Mouse (Mus musculus) heart, postnatal 0 days (tissue): ENCODE data around the gene Abhd6. TPM values are rescaled to one million over a fixed set of nuclear protein-coding genes. Genes with fewer than 3 reads are reported as not detected.

Source experiments
- ATAC-seq: fragments of 200-750 bp; cut with Nextera tagmentation; 2 replicates; pipeline ENCODE4 v1.8.0; 2017; ENCODE audit warnings: low read depth, moderate number of reproducible peaks, moderate library complexity; ENCODE audit not compliant: insufficient read depth
- DNase-seq: peaks from one replicate; pipeline ENCODE4 v3.0.0-alpha.2; 2016; ENCODE audit warnings: low spot score
- H3K27ac ChIP-seq: fragments of 300-500 bp; sonication (generic); 2 replicates; pipeline ENCODE4 v1.5.1; 2014; ENCODE audit warnings: low read depth, mild to moderate bottlenecking
- H3K27me3 ChIP-seq: fragments of 300-500 bp; sonication (generic); 2 replicates; pipeline ENCODE4 v1.6.1; 2014; ENCODE audit warnings: low read length, mixed read lengths; ENCODE audit not compliant: control insufficient read depth, insufficient read depth
- H3K36me3 ChIP-seq: fragments of 300-500 bp; sonication (generic); replicated peaks from 2 replicates; pipeline ENCODE4 v1.6.1; 2014; ENCODE audit warnings: low read length, mixed read lengths; ENCODE audit not compliant: control insufficient read depth, insufficient read depth
- H3K4me1 ChIP-seq: fragments of 300-500 bp; sonication (generic); 2 replicates; pipeline ENCODE4 v1.6.1; 2014; ENCODE audit warnings: antibody characterized with exemption; ENCODE audit not compliant: control insufficient read depth, insufficient read depth
- H3K4me2 ChIP-seq: fragments of 300-500 bp; sonication (generic); 2 replicates; pipeline ENCODE4 v1.6.1; 2014; ENCODE audit warnings: low read depth, mild to moderate bottlenecking, low read length, moderate library complexity
- H3K4me3 ChIP-seq: fragments of 300-500 bp; sonication (generic); 2 replicates; pipeline ENCODE4 v1.5.1; 2014; ENCODE audit warnings: low read depth, low read length
- H3K9ac ChIP-seq: fragments of 300-500 bp; sonication (generic); replicated peaks from 2 replicates; pipeline ENCODE4 v1.6.1; 2014; ENCODE audit warnings: low read depth, low read length, mixed read lengths
- H3K9me3 ChIP-seq: fragments of 300-500 bp; sonication (generic); replicated peaks from 2 replicates; pipeline ENCODE4 v1.6.1; 2016; ENCODE audit warnings: low read length; ENCODE audit not compliant: control insufficient read depth
- CTCF ChIP-seq: IDR thresholded peaks from 2 replicates; pipeline ENCODE4 v1.5.1; 2016; ENCODE audit warnings: antibody characterized with exemption, control low read depth, low read depth
- EP300 ChIP-seq: IDR thresholded peaks from 2 replicates; pipeline ENCODE4 v1.6.1; 2016; ENCODE audit warnings: antibody characterized with exemption, low read depth
- WGBS: fragments of 180-500 bp; shearing (Covaris S2); extraction: QIAGEN DNeasy Blood & Tissue Kit; methylation state at CpG from one replicate; pipeline ENCODE4 v1.1.7; 2014; 5-methylcytosine and 5-hydroxymethylcytosine counted together
- polyA plus RNA-seq: library from polyadenylated mRNA; unstranded; fragments of >200 nt; fragmentation: Nextera tagmentation; extraction: Ambion mirVana; gene quantifications from 2 replicates; pipeline ENCODE4 v1.2.1, GENCODE M21; 2015
- total RNA-seq: library from RNA; depleted of rRNA; stranded (reverse); fragments of >200 nt; gene quantifications from 2 replicates; pipeline ENCODE4 v1.2.3, GENCODE M21; 2014; ENCODE audit warnings: low replicate concordance

Gene Abhd6
- total and polyA plus RNA-seq, 2 experiments from 2014 or later: 2.2 to 9.1 TPM

DNA sequence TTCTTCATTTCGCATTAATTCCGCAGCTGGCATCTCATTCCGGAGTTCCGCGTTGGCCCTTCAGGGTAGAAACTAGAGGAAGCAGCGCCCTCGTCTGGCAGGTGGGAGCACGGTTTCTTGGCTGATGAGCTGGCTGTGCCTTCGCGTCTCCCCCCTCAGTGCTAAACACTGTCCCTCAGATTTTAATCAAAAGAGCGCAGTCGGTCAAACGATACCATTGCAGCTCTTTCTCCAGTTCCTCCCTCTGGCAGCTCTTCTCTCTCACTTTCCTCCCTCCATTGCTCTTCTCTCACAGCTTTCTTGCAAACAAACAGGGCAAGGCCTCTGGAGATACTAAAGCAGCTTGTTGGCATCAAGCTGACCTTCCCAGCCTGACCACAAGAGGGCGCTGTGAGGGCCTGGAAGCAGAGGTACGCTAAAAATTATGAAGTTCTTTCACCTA is 5.4 kb upstream of the Abhd6 start:
- 0 out of 2 replicates have a peak overlapping the region, but pooled peaks have one; percentile 6 for H3K4me3 ChIP-seq
- no peaks in the 10 kb centered on the region for H3K4me1 ChIP-seq
- 1% methylated on average over 15 of the region's 15 CpGs for WGBS
- peaks cover 24% of the 10 kb centered on the region for H3K27me3 ChIP-seq
- DNase-seq (peak; percentile 80), ATAC-seq (peak; percentile 65; the same call in 1 of the 2 replicates)
- no peak overlapping the region for H3K27ac ChIP-seq
- H3K36me3 ChIP-seq: no peaks in the 10 kb centered on the region
- no peak overlapping the region for H3K9ac ChIP-seq
- H3K4me2 ChIP-seq: peak overlapping the region; percentile 50
- TF ChIP-seq CTCF (peak; percentile 75), EP300 (no peak)
- no peaks in the 10 kb centered on the region for H3K9me3 ChIP-seq

GRCm38 (mm10) chr14:7999030-7999429 is 3.7 kb upstream of the Abhd6 start:
- 62% methylated on average over 3 of the region's 3 CpGs for WGBS
- no peak for TF ChIP-seq EP300
- H3K4me2 ChIP-seq: no peak overlapping the region
- H3K4me1 ChIP-seq: peaks cover 10% of the 10 kb centered on the region; the same call in 1 of the 2 replicates
- DNase-seq (no peak), ATAC-seq (no peak)
- peaks cover 24% of the 10 kb centered on the region for H3K27me3 ChIP-seq
- no peaks in the 10 kb centered on the region for H3K36me3 ChIP-seq
- H3K9me3 ChIP-seq: no peaks in the 10 kb centered on the region
- no peak overlapping the region for H3K27ac ChIP-seq
- H3K4me3 ChIP-seq: no peak overlapping the region
- no peak overlapping the region for H3K9ac ChIP-seq

DNA sequence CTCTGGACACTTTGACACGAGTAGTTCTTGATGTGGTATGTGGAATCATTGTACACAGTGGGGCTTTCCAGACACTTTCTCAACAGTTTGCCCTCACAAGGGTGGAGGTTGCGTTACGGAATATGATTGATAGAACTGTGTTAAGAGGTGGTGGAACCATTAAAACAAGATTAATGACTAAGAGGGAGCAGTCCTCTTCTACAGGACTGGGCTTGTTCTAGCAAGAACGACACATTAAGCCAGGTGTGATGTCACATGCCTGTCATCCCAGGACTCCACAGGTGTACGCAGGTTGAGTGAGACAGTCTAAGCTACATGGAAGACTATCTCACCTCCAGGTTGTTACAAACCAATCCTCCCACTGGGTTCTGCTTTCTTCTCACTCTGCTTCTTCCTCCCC is 3.3 kb upstream of the Abhd6 start:
- 84% methylated on average over 5 of the region's 5 CpGs for WGBS
- ATAC-seq (no peak), DNase-seq (no peak)
- peaks cover 24% of the 10 kb centered on the region for H3K27me3 ChIP-seq
- H3K9me3 ChIP-seq: no peaks in the 10 kb centered on the region
- no peak overlapping the region for H3K9ac ChIP-seq
- H3K4me2 ChIP-seq: no peak overlapping the region
- H3K4me1 ChIP-seq: peaks cover 11% of the 10 kb centered on the region; the same call in 1 of the 2 replicates
- no peak overlapping the region for H3K4me3 ChIP-seq
- TF ChIP-seq EP300 (no peak), CTCF (no peak)
- no peaks in the 10 kb centered on the region for H3K36me3 ChIP-seq
- no peak overlapping the region for H3K27ac ChIP-seq

DNA sequence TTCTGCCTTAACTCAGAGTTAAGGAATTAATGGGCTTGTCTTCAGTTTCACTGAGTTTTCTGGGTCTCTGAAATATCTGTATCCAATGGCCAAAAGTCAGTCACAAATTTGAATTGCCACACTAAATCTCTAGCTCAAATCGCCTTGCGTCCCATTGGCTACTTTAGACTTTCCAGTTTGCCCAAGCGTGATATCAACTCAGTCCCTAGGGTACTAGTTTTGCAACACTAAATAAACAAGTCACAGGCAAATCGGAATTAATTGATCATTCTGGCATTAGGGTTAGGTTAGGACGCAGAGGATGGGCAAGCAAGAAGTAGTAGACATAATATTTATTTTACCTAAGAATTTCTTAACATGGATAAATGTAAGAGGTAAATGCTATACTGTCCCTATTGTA is 2.5 kb upstream of the Abhd6 start:
- 81% methylated on average over 5 of the region's 5 CpGs for WGBS
- no peak for TF ChIP-seq CTCF
- TF ChIP-seq EP300: no peak
- H3K27me3 ChIP-seq: peaks cover 24% of the 10 kb centered on the region

DNA sequence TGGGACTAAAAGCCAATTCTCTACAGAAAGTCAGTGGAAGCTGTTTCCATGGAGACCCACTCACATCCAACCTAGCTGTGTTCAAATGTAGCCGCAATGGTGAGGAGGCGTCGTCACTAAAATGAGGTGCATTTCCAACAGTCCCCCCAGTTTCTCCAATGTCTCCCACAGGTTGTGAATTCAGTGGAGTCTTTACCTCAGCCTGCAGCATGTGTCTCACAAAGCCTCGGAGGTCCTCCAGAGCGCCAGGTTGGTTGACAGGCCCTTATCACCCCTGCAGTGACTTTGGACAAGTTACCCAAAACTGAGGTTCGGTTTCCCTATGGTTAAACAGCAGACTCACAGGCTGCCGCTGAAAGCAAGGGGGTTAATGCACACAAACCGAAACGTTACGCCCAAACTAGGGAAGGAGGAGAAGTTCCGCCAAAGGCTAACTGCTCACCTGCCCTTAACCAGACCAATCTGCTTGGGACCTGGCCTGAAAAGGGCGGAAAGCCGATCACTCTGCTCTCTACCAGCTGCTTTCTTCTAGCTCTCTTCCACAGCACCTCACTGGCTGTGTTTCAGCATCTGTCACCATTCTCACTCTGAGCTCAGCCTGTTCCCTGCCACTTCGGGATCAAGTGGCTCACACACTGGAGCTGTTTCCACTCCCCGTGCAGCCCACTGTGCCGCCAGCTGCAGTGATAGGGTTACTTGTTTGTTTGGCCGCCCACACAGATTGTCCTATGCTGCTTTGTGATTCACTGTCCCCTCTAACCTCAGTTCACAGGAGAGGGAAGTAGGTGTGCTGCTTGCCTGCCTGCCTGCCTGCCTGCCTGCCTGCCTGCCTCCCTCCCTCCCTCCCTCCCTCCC is 1.6 kb upstream of the Abhd6 start:
- no peaks in the 10 kb centered on the region for H3K9me3 ChIP-seq
- ATAC-seq: no peak
- no peak overlapping the region for H3K27ac ChIP-seq

More for the DNA sequence above, 2.5 kb upstream of the Abhd6 start:
- H3K9me3 ChIP-seq: no peaks in the 10 kb centered on the region
- peaks cover 11% of the 10 kb centered on the region; the same call in 1 of the 2 replicates for H3K4me1 ChIP-seq
- DNase-seq (no peak), ATAC-seq (no peak)
- no peak overlapping the region for H3K4me3 ChIP-seq
- H3K4me2 ChIP-seq: no peak overlapping the region
- no peaks in the 10 kb centered on the region for H3K36me3 ChIP-seq
- H3K9ac ChIP-seq: no peak overlapping the region
- no peak overlapping the region for H3K27ac ChIP-seq

More for the DNA sequence above, 1.6 kb upstream of the Abhd6 start:
- Histone ChIP-seq H3K4me3 (no peak overlapping the region), H3K4me1 (peaks cover 11% of the 10 kb centered on the region; the same call in 1 of the 2 replicates), H3K4me2 (no peak overlapping the region), H3K27me3 (peaks cover 24% of the 10 kb centered on the region), H3K9ac (no peak overlapping the region), H3K36me3 (no peaks in the 10 kb centered on the region)
- DNase-seq: no peak
- TF ChIP-seq EP300 (no peak), CTCF (no peak)
- WGBS: 27% methylated on average over 17 of the region's 17 CpGs
